Mouse (Mus musculus) E14TG2a.4 (cell line): ENCODE measurements at regions not wholly inside any gene's neighbourhood (a gene's known extent, or its start where the extent isn't known, plus 50 kb on each side); places are given as distances from the start of the nearest gene placed in this dataset.

Experiments
- CTCF ChIP-seq: conservative IDR thresholded peaks from 2 replicates; pipeline ENCODE4 v1.5.1; 2014; ENCODE audit warnings: low read length
- POU5F1 ChIP-seq: IDR thresholded peaks from 2 replicates; pipeline ENCODE4 v1.6.1; 2014; ENCODE audit warnings: low read length, borderline replicate concordance

- TF ChIP-seq CTCF (no peak), POU5F1 (no peak)
Observed at GRCm38 (mm10) chr16:29759416-29759815, 180.3 kb downstream of the Opa1 start.
